Mouse (Mus musculus) myocyte (in vitro differentiated cells): Measurements from ENCODE around the gene Nmb.

Source experiments
- CEBPB ChIP-seq: IDR thresholded peaks from 2 replicates; pipeline ENCODE4 v1.6.1; 2011; ENCODE audit warnings: mild to moderate bottlenecking, moderate library complexity; ENCODE audit not compliant: poor library complexity, insufficient read depth, severe bottlenecking
- E2F4 ChIP-seq: IDR thresholded peaks from one replicate; pipeline ENCODE4 v1.6.1; 2011; ENCODE audit warnings: mild to moderate bottlenecking, control low read depth, moderate library complexity; ENCODE audit not compliant: insufficient read depth
- MAX ChIP-seq: IDR thresholded peaks from one replicate; pipeline ENCODE4 v1.6.1; 2011; ENCODE audit warnings: low read depth, mild to moderate bottlenecking, control low read depth
- MYOD1 ChIP-seq, 3 experiments: IDR thresholded peaks; one replicate each; pipeline ENCODE4 v1.6.1; 2011; ENCODE audit warnings: control low read depth in 2 of 3, low read depth in 2 of 3, mild to moderate bottlenecking in 2 of 3, moderate library complexity in 1 of 3; ENCODE audit not compliant: insufficient read length in 2 of 3, control insufficient read depth in 1 of 3
- POLR2A ChIP-seq: IDR thresholded peaks from one replicate; pipeline ENCODE4 v1.6.1; 2011; ENCODE audit warnings: low read depth, mild to moderate bottlenecking, control low read depth, moderate library complexity; ENCODE audit not compliant: insufficient read length
- POLR2AphosphoS2 ChIP-seq: IDR thresholded peaks from one replicate; pipeline ENCODE4 v1.6.1; 2011; ENCODE audit warnings: low read depth, control low read depth; ENCODE audit not compliant: insufficient read length
- REST ChIP-seq: IDR thresholded peaks from one replicate; pipeline ENCODE4 v1.6.1; 2011; ENCODE audit warnings: mild to moderate bottlenecking, control low read depth, moderate library complexity; ENCODE audit not compliant: insufficient read depth, insufficient read length
- TCF12 ChIP-seq: IDR thresholded peaks from one replicate; pipeline ENCODE4 v1.6.1; 2011; ENCODE audit warnings: mild to moderate bottlenecking, control low read depth; ENCODE audit not compliant: poor library complexity, insufficient read depth, severe bottlenecking
- USF1 ChIP-seq: IDR thresholded peaks from one replicate; pipeline ENCODE4 v1.6.1; 2011; ENCODE audit warnings: low read depth, mild to moderate bottlenecking, control low read depth, moderate library complexity

GRCm38 (mm10) chr7:80931618-80932207 is 26.8 kb upstream of the Nmb start:
- TF ChIP-seq POLR2A (no peak), POLR2AphosphoS2 (no peak), TCF12 (no peak), USF1 (no peak), MYOD1 (IDR thresholded peaks at IDR 0.05; ENCODE audit: control insufficient read depth in 1 of 3, insufficient read length in 2 of 3, low read depth in 2 of 3) (no peak), MAX (no peak), E2F4 (no peak), REST (no peak), CEBPB (no peak)
